In genomic region chr4:45529201-45529985, GRCm38 (mm10) we compare ENCODE assay signal across 8 mouse cellular contexts. TPM values are rescaled to one million over a fixed set of nuclear protein-coding genes. Genes with fewer than 3 reads are reported as not detected.
A peak's percentile ranks its signal among the peaks of the same experiment; 100 is the strongest.
DNase-seq lines count a peak whose midpoint lies in the region; ATAC-seq lines count a peak whose summit lies in the region.

No protein-coding gene starts in this region.

- H3K4me2 ChIP-seq in liver, embryonic 12.5 days = peak overlapping the region; percentile 95
- peak overlapping the region; percentile 97 for H3K4me2 ChIP-seq in stomach, embryonic 14.5 days (replicated peaks; ENCODE audit: low read depth, low read length)

- peaks cover 11% of the 10 kb centered on the region for H3K27me3 ChIP-seq in megakaryocyte, embryonic 14.5 days (replicated peaks)
- H3K27me3 ChIP-seq in hindbrain, embryonic 10.5 days (ENCODE audit: insufficient read depth, poor library complexity, severe bottlenecking) = peaks cover 29% of the 10 kb centered on the region
- peaks cover 10% of the 10 kb centered on the region; the same call in 1 of the 2 replicates for H3K27me3 ChIP-seq in liver, embryonic 12.5 days (replicated peaks)
- no peaks in the 10 kb centered on the region for H3K27me3 ChIP-seq in stomach, embryonic 14.5 days (ENCODE audit: control insufficient read depth, insufficient read depth, low read length)

- WGBS in hindbrain, embryonic 10.5 days = under 1% methylated on average over 71 of the region's 71 CpGs
- 1% methylated on average over 67 of the region's 71 CpGs for WGBS in liver, embryonic 12.5 days (ENCODE audit: insufficient replicate concordance)
- WGBS in stomach, embryonic 14.5 days = under 1% methylated on average over 61 of the region's 71 CpGs

- peak overlapping the region; percentile 92 for H3K9ac ChIP-seq in liver, embryonic 12.5 days
- peak overlapping the region; percentile 75 for H3K9ac ChIP-seq in stomach, embryonic 14.5 days (replicated peaks; ENCODE audit: low read depth, low read length)

- peaks cover 15% of the 10 kb centered on the region for H3K36me3 ChIP-seq in megakaryocyte, embryonic 14.5 days (replicated peaks; ENCODE audit: low read length)
- peaks cover 9% of the 10 kb centered on the region for H3K36me3 ChIP-seq in hindbrain, embryonic 10.5 days
- peaks cover 32% of the 10 kb centered on the region for H3K36me3 ChIP-seq in liver, embryonic 12.5 days
- H3K36me3 ChIP-seq in stomach, embryonic 14.5 days (ENCODE audit: control insufficient read depth, insufficient read depth, low read length) = no peaks in the 10 kb centered on the region

- DNase-seq in c-Kit-negative CD71-positive TER-119-positive erythroid progenitor cells, embryonic 14.5 days (ENCODE audit: low read depth, low spot score) = peak; percentile 66
- peak; percentile 42 for DNase-seq in hindbrain, embryonic 10.5 days (ENCODE audit: low spot score)
- DNase-seq in gastrocnemius, adult 8-10 months (ENCODE audit: low spot score in 2 of 2) = no peak
- DNase-seq in urinary bladder, postnatal 4 days (ENCODE audit: low spot score in 2 of 2) = no peak

- H3K9me3 ChIP-seq in megakaryocyte, embryonic 14.5 days = no peaks in the 10 kb centered on the region; the same call in 1 of the 2 replicates
- H3K9me3 ChIP-seq in hindbrain, embryonic 10.5 days = no peaks in the 10 kb centered on the region
- no peaks in the 10 kb centered on the region for H3K9me3 ChIP-seq in liver, embryonic 12.5 days (replicated peaks)
- H3K9me3 ChIP-seq in stomach, embryonic 14.5 days (ENCODE audit: control insufficient read depth, low read depth, low read length) = no peaks in the 10 kb centered on the region

- ATAC-seq in megakaryocyte, adult 5-6 weeks (ENCODE audit: poor library complexity, severe bottlenecking) = no peak
- ATAC-seq in liver, embryonic 12.5 days = peak; percentile 47
- no peak for ATAC-seq in stomach, embryonic 14.5 days (ENCODE audit: insufficient number of reproducible peaks, insufficient read depth, low FRiP score, low read depth)

- H3K27ac ChIP-seq in hindbrain, embryonic 10.5 days = peak overlapping the region; percentile 93
- peak overlapping the region; percentile 88 for H3K27ac ChIP-seq in liver, embryonic 12.5 days
- H3K27ac ChIP-seq in stomach, embryonic 14.5 days (ENCODE audit: low read length) = peak overlapping the region; percentile 84; the same call in 1 of the 2 replicates

- peak overlapping the region; percentile 98 for H3K4me3 ChIP-seq in megakaryocyte, embryonic 14.5 days (replicated peaks)
- peak overlapping the region; percentile 78 for H3K4me3 ChIP-seq in hindbrain, embryonic 10.5 days
- peak overlapping the region; percentile 77 for H3K4me3 ChIP-seq in liver, embryonic 12.5 days
- peak overlapping the region; percentile 84 for H3K4me3 ChIP-seq in stomach, embryonic 14.5 days (ENCODE audit: low read depth, low read length)

- peaks cover 70% of the 10 kb centered on the region for H3K4me1 ChIP-seq in megakaryocyte, embryonic 14.5 days
- H3K4me1 ChIP-seq in hindbrain, embryonic 10.5 days (replicated peaks) = peaks cover 74% of the 10 kb centered on the region
- H3K4me1 ChIP-seq in liver, embryonic 12.5 days = peaks cover 70% of the 10 kb centered on the region
- peaks cover 33% of the 10 kb centered on the region for H3K4me1 ChIP-seq in stomach, embryonic 14.5 days (ENCODE audit: control insufficient read depth, insufficient read depth, low read length)

RNA-seq across cellular contexts. Expression of gene Shb, which starts 2.9 kb away (rescaled TPM):
- polyA plus RNA-seq in megakaryocyte, embryonic 14.5 days (2012; ENCODE audit: insufficient read depth, low replicate concordance) = 20.2 and 27.2 TPM in 2 replicates
- 3.7 and 3.9 TPM in 2 replicates for total RNA-seq in megakaryocyte, adult 5-6 weeks (2015)
- 1.8 and 3.3 TPM in 2 replicates for total RNA-seq in megakaryocyte, adult 5-6 weeks (2017)
- 3.2 and 3.7 TPM in 2 replicates for polyA plus RNA-seq in hindbrain, embryonic 10.5 days (2016; fragmentation: Nextera tagmentation; extraction: Ambion mirVana)
- polyA plus RNA-seq in liver, embryonic 12.5 days (2016; fragmentation: Nextera tagmentation; extraction: Ambion mirVana) = 8.7 and 9.9 TPM in 2 replicates
- polyA plus RNA-seq in stomach, embryonic 14.5 days (2014; fragmentation: Nextera tagmentation; extraction: Ambion mirVana) = 4.4 and 5.2 TPM in 2 replicates
- 1 to 10 TPM; 4.1 to 8.8 (median 6.6) TPM for total RNA-seq in gastrocnemius, adult 8-10 months (2022)

Comparison
In these comparisons a context has a peak if more than half of its experiments do, and no peak if none do; other contexts are left out.
1. DNase-seq: peak in c-Kit-negative CD71-positive TER-119-positive erythroid progenitor cells, embryonic 14.5 days (single experiment) and hindbrain, embryonic 10.5 days (single experiment); none in gastrocnemius, adult 8-10 months (0 of 2) and urinary bladder, postnatal 4 days (0 of 2).
2. Peak in every context shown above with its lines, with median percentiles within 50 percentile points of each other: H3K4me3 ChIP-seq and H3K27ac ChIP-seq.